Mouse (Mus musculus) heart, adult 2 months (tissue): Measurements from ENCODE around the gene Ccdc150. TPM values are rescaled to one million over a fixed set of nuclear protein-coding genes. Genes with fewer than 3 reads are reported as not detected.

Experiments
- DNase-seq, 2 experiments: peaks; one replicate each; pipeline ENCODE4 v3.0.0; 2021
- H3K27ac ChIP-seq: fragments of 200-600 bp; 2 replicates; pipeline ENCODE4 v1.8.1; 2022
- H3K27me3 ChIP-seq: fragments of 200-500 bp; 2 replicates; pipeline ENCODE4 v1.6.1; 2012; ENCODE audit warnings: mild to moderate bottlenecking, low read length, inconsistent platforms, mixed read lengths; ENCODE audit not compliant: control insufficient read depth, insufficient read depth
- H3K36me3 ChIP-seq: fragments of 200-500 bp; 2 replicates; pipeline ENCODE4 v1.6.1; 2012; ENCODE audit warnings: low read length, inconsistent platforms; ENCODE audit not compliant: control insufficient read depth, insufficient read depth
- H3K4me1 ChIP-seq: fragments of 200-500 bp; 2 replicates; pipeline ENCODE4 v1.6.1; 2011; ENCODE audit warnings: low read length; ENCODE audit not compliant: control insufficient read depth, insufficient read depth
- H3K4me3 ChIP-seq: fragments of 200-600 bp; 2 replicates; pipeline ENCODE4 v1.8.1; 2022
- H3K79me2 ChIP-seq: fragments of 200-500 bp; replicated peaks from 2 replicates; pipeline ENCODE4 v1.6.1; 2012; ENCODE audit warnings: mild to moderate bottlenecking, inconsistent platforms, low read length, moderate library complexity, mixed read lengths; ENCODE audit not compliant: control insufficient read depth, insufficient read depth
- H3K9ac ChIP-seq: fragments of 200-500 bp; 2 replicates; pipeline ENCODE4 v1.6.1; 2012; ENCODE audit warnings: low read depth, mild to moderate bottlenecking, control low read depth, inconsistent platforms, low read length, mixed read lengths
- CTCF ChIP-seq: fragments of 200-600 bp; IDR thresholded peaks from 2 replicates; pipeline ENCODE4 v1.8.1; 2022; ENCODE audit warnings: antibody characterized with exemption, mild to moderate bottlenecking, moderate library complexity
- EP300 ChIP-seq: fragments of 200-500 bp; IDR thresholded peaks from 2 replicates; pipeline ENCODE4 v1.6.1; 2011; ENCODE audit warnings: low read depth, low read length, control low read depth; ENCODE audit not compliant: insufficient read depth
- POLR2A ChIP-seq: fragments of 200-500 bp; IDR thresholded peaks from 2 replicates; pipeline ENCODE4 v1.6.1; 2011; ENCODE audit warnings: mild to moderate bottlenecking, low read depth, low read length, control low read depth; ENCODE audit not compliant: insufficient read depth
- WGBS: fragments of 180-500 bp; shearing (Covaris S2); methylation state at CpG from one replicate; pipeline ENCODE4 v1.1.7; 2018; 5-methylcytosine and 5-hydroxymethylcytosine counted together
- intact Hi-C: fragments of 180-260 bp; cut with DNase I; formaldehyde crosslinking; loops from one replicate; pipeline ENCODE4 v1.15.1; 2025
- long read RNA-seq: library from polyadenylated mRNA; stranded (forward); transcript quantifications from one replicate; pipeline ENCODE4 v2.0.0, GENCODE M21; 2021
- polyA plus RNA-seq: library from polyadenylated mRNA; depleted of rRNA; stranded (reverse); fragments of >200 nt; gene quantifications from 2 replicates; pipeline ENCODE4 v1.2.3, GENCODE M21; 2012; rRNA removed
- total RNA-seq, 2 experiments: library from RNA; stranded (reverse); gene quantifications; 2 replicates each; pipeline ENCODE4 v1.2.3; 2021

The Ccdc150 gene
- under 1 TPM; 0.11 to 0.26 TPM for total RNA-seq
- polyA plus RNA-seq, result 0.18 TPM in 1 of 2 replicates, not detected in the other
- long read RNA-seq, result 0 reads

- H3K4me1 ChIP-seq, result no peaks in the 10 kb centered on the region
- intact Hi-C loops, result no loop called here
- peak within 1 kb of the TSS; percentile 58 for H3K9ac ChIP-seq
- peak within 1 kb of the TSS; percentile 27; the same call in 1 of the 2 replicates for H3K27ac ChIP-seq
- peak within 1 kb of the TSS; percentile 55 for H3K4me3 ChIP-seq
- no peaks in the 10 kb centered on the region for H3K27me3 ChIP-seq
- WGBS, result 16% methylated on average over 33 of the region's 33 CpGs
- H3K79me2 ChIP-seq, result no peaks in the 10 kb centered on the region
- TF ChIP-seq CTCF (peak; percentile 41), EP300 (0 out of 2 replicates have a peak, but pooled peaks have one; percentile 47), POLR2A (peak; percentile 61; the same call in 1 of the 2 replicates)
- peak; percentile 97 to 98 for DNase-seq
- no peaks in the 10 kb centered on the region for H3K36me3 ChIP-seq
These were observed at the start of gene Ccdc150 for GRCm38 (mm10) chr1:54250158-54250866. Ccdc150 (plus strand) TSS chr1:54250683.

DNA sequence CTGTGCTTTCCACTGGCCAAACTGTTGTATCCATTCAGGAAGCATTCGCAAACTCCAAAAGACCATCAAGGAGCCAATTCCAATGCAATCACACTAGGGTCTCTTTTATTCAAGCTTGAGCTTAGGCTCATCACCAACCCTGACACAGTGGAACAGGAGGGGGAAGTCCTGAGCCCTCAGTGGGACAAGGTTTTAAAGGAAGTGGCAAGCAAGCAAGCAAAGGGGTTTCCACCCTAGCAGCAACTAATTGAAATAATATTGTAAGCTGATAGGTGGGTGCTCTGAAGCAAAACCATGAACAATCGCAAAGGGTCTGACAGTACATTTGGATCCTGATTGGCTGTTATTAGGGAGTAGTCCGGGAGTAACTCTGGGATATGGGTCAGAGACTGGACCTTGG lies 30.2 kb upstream of the Ccdc150 start:
- no peaks in the 10 kb centered on the region for H3K27me3 ChIP-seq
- no peak overlapping the region for H3K27ac ChIP-seq
- no peaks in the 10 kb centered on the region for H3K36me3 ChIP-seq
- no peak for DNase-seq
- TF ChIP-seq EP300 (no peak), CTCF (no peak), POLR2A (no peak)
- no peaks in the 10 kb centered on the region for H3K79me2 ChIP-seq
- H3K9ac ChIP-seq, result no peak overlapping the region
- H3K4me3 ChIP-seq, result no peak overlapping the region
- intact Hi-C loops, result no loop called here
- 99% methylated on average over 3 of the region's 3 CpGs for WGBS
- H3K4me1 ChIP-seq, result no peaks in the 10 kb centered on the region

DNA sequence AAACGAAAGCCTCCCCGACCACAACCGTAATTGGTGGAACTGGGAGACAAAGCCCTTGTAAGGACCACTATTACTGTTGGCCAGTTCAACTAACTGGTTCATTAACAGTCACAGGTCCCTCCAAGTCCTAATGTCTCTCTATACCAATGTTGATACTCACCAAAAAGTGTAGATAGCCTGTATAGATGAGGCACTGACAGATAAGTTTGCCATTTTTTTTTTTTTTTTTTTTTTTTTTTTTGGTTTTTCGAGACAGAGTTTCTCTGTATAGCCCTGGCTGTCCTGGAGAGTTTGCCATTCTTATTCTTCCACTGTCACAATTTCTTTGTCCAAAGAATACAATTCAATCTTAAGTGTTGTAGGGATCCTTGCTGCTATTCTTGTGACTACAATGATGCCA lies 7.8 kb upstream of the Ccdc150 start:
- Histone ChIP-seq H3K36me3 (no peaks in the 10 kb centered on the region), H3K79me2 (no peaks in the 10 kb centered on the region), H3K9ac (no peak overlapping the region), H3K27ac (no peak overlapping the region), H3K4me3 (no peak overlapping the region), H3K27me3 (no peaks in the 10 kb centered on the region), H3K4me1 (no peaks in the 10 kb centered on the region)
- WGBS, result 87% methylated on average over 4 of the region's 4 CpGs
- DNase-seq, result no peak
- intact Hi-C loops, result no loop called here
- no peak for TF ChIP-seq POLR2A
- no peak for TF ChIP-seq EP300
- no peak for TF ChIP-seq CTCF

DNA sequence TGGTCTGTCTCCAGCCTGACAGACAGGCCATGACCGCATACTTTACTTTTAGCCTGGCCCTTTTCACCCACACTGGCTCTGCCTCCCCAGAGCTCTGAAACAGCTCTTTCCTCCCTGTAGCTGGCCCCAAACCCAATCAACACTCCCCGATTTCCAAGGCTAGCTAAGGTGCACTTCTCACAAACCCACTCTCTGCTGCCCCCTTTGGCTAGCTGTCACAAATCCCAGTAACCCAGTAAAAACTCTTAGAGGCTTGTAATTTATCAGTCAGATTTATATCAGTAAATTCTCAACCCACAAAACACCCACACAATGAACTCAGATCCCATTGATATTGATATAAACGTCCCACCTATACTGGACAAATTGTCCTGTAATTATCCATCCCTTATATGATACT lies 25.1 kb downstream of the Ccdc150 start:
- no peak for DNase-seq
- Histone ChIP-seq H3K27me3 (no peaks in the 10 kb centered on the region), H3K9ac (no peak overlapping the region), H3K4me1 (no peaks in the 10 kb centered on the region), H3K36me3 (no peaks in the 10 kb centered on the region), H3K4me3 (no peak overlapping the region), H3K27ac (no peak overlapping the region), H3K79me2 (no peaks in the 10 kb centered on the region)
- 51% methylated on average over 3 of the region's 3 CpGs for WGBS
- TF ChIP-seq POLR2A, result no peak
- TF ChIP-seq CTCF, result peak; percentile 19; the same call in 1 of the 2 replicates
- TF ChIP-seq EP300, result no peak
- intact Hi-C loops, result no loop called here

GRCm38 (mm10) chr1:54279628-54280027 lies 29.1 kb downstream of the Ccdc150 start:
- no peak for DNase-seq
- intact Hi-C loops, result no loop called here

DNA sequence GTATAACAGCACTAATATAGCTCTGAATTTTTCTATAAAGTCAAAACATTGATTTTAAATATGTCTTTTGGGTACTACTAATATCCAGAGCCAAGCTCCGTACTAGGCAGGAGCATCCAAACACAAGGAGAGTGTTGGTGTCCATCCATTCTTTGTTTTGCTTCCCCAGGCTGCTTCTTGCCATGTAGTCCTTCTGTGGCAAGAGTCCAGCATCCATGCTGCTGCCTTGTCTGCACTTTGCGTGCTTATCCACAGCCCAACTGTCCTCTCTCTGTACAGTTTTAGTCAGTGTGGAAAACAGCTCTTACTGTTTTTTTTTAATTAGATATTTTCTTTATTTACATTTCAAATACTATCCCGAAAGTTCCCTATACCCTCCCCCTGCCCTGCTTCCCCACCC lies 30.2 kb downstream of the Ccdc150 start:
- 85% methylated on average over 3 of the region's 3 CpGs for WGBS
- TF ChIP-seq EP300 (no peak), POLR2A (no peak), CTCF (no peak)
- Histone ChIP-seq H3K27ac (no peak overlapping the region), H3K79me2 (no peaks in the 10 kb centered on the region), H3K9ac (no peak overlapping the region), H3K36me3 (no peaks in the 10 kb centered on the region), H3K27me3 (no peaks in the 10 kb centered on the region), H3K4me1 (no peaks in the 10 kb centered on the region), H3K4me3 (no peak overlapping the region)
- intact Hi-C loops, result no loop called here
- no peak for DNase-seq

More at GRCm38 (mm10) chr1:54279628-54280027, 29.1 kb downstream of the Ccdc150 start:
- H3K27ac ChIP-seq, result no peak overlapping the region
- no peaks in the 10 kb centered on the region for H3K27me3 ChIP-seq
- no peak overlapping the region for H3K4me3 ChIP-seq
- H3K36me3 ChIP-seq, result no peaks in the 10 kb centered on the region
- 77% methylated on average over 1 of the region's 1 CpGs for WGBS
- no peaks in the 10 kb centered on the region for H3K79me2 ChIP-seq
- TF ChIP-seq EP300 (no peak), CTCF (no peak), POLR2A (no peak)
- H3K4me1 ChIP-seq, result no peaks in the 10 kb centered on the region
- no peak overlapping the region for H3K9ac ChIP-seq
